Mouse (Mus musculus): Measurements from ENCODE around the gene Gpd1l.

Gene Gpd1l

DNA sequence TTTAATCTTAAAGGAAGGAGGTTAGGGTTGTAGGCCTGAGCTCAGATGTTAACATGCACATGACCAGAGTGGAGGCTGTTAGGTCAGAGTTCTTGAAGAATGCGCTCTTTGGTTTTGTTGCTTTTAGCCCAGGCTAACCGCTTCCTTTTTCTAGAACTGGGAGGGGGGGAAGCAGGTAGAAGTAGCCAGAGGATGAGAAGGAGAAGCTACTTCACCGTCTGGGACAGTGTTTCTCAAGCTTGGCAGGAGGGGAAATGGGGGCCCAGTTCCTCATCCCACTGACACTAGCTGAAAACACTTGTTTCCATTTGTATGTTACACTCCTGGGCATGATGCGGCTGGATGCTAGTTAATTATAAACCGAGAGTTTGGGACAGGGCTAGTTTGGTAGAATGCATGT lies 8.2 kb downstream of the Gpd1l start:
- no peak for DNase-seq

DNA sequence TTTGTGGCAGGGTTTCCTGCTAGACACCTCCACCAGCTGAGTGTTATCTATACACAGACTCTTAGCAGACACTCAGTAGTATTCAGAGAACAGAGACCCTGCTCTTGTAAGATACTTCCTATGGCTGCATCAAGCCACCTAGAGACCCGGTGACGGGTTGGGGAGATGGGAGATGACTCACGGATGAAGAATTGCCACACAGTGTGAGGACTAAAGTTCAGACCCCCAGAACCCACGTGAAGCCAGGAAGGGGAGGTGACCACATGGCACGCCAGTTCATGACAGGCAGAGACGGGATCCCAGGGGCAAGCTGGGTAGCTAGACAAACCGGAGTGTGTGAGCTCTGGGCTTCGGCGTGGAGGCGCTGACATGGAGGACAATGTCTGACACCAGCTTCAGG lies 8.7 kb downstream of the Gpd1l start:
- no peak for DNase-seq

DNA sequence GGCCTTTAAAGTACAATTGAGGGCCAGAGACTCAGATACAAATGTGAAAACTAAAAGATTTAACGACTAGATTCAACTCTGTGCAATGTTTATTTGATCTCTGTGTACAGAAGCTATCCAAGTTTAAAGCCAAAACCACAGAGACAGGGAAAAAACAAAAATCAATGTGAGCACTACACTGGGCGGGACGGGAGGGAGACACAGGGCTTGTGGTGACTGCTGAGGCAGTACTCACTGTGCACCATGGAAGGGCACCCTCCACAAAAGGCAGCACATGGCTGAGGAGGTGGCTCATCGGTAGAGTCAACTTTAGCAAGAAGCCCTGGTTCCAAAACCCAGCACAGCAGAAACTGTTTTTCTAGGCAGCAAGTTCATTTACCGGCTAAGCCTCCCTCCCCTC lies 9.3 kb downstream of the Gpd1l start:
- no peak for DNase-seq

DNA sequence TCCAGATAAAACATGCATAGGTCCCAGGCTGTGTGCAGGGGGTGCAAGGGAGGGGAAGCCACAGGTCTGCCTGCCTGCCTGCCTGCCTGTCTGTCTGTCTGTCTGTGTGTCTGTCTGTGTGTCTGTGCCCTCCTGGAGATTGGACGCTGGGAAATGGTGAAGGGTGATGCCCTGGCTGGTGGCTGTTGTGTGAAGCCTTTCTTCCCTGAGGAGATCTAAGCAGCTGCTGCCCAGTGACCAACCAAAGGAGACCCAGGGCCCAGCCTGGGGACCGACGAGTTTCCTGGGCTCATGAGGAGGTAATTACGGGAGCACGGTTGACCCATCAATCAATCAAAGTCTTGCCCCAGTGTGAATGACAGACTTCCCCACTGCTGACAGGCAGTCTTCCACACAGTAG lies 11.6 kb downstream of the Gpd1l start:
- DNase-seq, result no peak

DNA sequence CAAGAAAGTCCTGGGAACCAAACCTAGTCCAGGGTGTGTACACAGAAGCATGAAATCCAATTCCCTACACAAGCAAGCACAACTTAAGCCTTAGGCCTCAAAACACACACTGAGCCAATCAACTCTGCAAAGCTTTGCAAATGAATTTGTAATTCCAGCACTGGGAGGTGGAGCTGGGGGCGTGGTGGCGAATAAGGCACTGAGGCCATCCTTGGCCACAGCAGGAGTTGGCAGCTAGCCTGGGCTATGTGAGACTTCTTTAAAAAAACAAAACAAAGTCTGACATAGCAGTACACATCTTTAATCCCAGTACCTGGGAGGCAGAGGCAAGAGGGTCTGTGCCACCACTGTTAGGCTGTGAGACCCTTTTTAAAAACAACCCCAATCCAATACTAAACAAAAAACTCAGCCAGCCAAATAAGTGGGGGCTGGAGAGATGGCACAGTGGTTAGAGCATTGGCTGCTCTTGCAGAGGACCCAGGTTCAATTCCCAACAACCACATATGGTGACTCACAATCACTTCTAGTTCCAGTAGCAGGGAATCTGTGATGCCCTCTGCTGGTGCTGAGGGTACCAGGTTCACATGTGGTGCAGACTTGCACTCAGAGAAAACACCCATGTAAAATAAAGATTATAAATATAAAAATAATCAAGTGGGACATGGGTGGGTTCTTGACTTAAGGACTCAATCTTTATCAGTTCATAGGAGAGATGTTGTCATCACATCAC lies 12.3 kb downstream of the Gpd1l start:
- DNase-seq, result peak; percentile 37 to 64

DNA sequence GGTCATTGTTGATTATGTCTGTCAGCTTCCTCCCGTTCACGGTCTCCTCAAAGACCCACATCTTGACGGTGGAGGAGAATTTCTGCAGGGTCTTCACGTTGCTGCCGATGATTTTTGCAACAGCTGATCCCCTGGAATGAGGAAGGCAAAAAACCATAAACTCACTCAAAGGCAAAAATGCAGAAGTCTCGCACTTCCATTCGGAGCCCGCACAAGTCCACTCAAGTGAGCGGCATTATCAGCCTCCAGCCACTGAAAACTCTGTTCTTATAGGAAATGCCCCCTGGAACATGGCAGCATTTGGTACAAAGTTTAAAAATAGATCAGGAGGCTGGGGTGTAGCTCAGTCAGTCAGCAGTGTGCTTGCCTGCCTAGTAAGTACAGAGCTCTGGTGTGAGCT lies 13.2 kb downstream of the Gpd1l start:
- no peak for DNase-seq

DNA sequence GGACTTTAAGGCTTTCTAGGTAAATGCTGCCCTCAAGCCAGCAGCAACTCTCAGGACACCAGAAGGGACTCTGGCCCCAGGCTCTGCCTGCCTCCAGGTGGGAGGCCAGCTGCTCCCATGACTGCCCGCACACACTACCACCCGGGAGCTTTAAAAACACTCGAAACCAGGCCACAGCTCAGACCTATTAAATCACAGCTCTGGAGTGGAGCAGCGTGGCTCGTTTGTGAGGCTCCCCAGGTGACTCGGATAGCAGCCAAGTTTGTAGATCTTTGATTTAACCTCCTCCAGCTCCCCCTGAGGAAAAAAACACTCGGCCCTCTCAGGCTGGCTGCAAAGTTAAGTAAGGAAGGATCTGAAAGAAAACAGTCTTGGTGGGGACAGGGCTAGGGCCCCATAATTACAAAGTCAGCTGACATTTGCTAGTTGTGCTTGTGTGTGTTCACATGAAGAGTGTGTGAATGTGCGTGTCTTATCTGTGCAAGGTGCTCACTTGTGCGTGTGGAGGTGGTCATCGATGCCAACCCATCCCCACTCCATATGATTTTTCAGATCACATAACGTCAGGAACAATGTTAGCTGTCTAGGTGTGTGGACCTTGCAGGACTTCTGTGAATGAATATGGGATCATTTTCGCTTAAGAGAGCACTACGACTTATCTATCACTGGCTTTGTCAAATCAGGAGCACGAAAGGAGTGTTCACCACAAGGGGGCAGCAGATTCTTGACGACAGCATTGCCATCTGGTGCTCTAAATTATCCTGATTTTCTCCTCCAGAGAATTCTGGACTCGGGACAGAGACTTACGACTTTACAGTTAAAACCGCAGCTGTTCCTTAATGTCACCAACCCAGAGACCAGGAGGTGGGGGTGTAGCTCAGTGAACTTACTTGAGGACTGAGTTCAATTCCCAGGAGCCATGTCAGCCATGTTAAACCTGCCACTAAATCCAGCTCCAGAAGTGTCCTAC lies 20.8 kb downstream of the Gpd1l start:
- peak; percentile 82 to 93 for DNase-seq

DNA sequence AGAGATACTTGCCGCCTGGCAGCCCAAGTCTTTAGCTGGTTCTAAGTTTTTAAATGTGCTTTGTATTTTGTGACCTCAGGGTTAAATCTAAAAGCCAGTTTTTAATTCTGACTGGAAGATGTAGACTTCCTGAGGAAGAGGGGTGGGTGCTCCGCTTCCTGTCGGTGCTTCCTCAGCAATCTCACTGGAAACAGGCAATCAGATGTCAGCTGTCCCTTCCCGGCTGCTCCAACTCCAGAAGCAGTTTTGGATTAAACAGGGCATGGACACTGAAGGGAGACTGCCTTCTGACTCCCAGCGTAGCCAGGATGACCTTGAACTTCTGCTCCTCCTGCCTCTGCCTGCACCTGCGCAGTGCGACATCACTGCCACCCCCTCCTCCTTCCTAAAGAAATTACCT lies 26.3 kb downstream of the Gpd1l start:
- DNase-seq, result peak; percentile 46 to 65

DNA sequence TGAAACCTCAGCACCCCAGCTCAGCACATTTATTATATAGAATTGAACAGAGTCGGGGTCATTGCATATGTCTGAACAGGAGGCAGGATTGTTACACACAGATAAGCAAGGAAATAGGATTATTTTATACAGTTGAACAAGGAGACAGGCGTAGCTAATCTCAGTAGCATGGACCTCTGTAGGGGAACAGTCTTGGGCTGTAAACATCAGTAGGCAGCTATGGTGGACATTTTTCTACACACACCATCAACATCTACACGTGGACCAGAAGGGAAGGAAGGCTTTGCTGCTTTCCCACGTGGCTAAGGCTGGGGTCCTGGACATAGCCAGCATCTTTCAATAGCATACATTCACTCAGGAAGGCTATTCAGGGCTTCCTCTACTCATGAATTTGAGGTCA lies 37.9 kb downstream of the Gpd1l start:
- DNase-seq, result no peak

DNA sequence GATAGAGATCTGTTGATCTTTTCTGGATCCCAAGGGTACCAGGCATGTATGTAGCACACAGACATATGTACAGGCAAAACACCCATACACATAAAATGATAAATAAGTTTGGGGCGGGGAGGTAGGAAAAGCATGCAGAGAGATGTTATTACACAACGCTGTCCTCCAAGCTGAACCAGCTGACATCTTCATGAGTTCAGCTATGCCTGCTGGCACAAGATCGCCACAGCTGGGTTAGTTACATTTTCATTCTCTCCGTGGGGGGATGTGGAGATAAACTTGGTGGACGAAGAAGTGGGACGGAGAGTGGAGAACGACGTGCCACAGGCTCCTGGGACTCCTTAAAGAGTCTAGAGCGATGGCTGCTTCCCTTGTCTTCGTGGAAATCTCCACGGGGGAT lies 40.8 kb downstream of the Gpd1l start:
- DNase-seq, result no peak

DNA sequence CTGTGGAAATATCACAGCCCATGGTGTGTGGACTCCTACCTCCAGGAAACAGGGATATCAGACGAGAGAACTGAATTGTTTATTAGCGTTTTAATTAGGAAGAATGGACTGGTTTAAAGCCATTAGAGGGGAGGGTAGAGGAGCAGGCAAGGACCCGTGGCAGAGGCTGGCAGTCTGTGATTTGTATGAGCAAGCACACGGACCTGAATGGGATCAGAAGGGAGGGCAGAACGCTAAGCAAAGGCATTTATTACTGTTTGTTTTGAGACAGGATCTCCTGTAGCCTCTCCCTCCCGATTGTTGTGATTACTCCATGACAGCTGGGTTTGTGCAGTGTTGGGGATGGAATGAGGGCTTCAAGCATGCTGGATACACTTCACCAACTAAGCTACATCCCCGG lies 43.4 kb downstream of the Gpd1l start:
- DNase-seq, result no peak

DNA sequence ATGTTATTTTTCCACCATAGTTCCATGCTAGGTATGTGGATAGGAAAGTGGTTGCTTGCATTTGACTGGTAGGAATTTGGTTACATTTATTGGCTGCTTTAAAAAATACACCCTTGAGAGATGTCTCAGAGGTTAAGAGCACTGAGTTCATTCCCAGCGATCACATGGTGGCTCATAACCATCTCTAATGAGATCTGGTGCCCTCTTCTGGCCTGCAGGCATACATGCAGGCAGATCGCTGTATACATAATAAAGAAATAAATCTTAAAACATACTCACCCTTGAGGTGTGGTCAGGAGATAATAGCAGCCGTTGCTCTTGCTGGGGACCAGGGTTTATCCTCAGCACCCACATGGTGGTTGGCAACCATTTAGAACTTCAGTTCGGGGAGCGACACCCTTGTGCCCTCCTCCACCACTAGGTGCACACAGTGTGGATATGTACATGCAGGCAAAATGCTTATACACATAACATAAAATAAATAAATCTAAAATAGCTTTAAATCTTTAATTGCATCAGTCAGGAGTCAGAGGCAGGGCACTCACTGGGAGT lies 44.9 kb downstream of the Gpd1l start:
- DNase-seq, result no peak

DNA sequence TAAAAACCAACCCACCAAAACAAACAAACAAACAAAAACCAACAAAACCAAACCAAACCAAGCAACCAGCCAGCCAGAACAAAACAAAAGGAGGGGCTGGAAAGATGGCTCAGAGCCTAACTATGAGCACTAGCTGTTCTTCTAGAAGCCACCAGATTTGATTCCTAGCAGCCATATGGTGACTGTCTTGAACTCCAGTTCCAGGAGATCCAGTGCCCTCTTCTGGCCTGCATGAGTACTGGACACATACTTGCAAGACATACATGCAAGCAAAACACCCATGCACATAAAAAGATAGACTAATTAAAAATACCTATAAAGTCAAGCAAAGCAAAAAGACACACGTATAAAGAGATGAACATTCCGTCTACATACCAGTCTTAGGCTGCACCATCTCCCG lies 46.1 kb downstream of the Gpd1l start:
- DNase-seq, result peak; percentile 50 to 74

DNA sequence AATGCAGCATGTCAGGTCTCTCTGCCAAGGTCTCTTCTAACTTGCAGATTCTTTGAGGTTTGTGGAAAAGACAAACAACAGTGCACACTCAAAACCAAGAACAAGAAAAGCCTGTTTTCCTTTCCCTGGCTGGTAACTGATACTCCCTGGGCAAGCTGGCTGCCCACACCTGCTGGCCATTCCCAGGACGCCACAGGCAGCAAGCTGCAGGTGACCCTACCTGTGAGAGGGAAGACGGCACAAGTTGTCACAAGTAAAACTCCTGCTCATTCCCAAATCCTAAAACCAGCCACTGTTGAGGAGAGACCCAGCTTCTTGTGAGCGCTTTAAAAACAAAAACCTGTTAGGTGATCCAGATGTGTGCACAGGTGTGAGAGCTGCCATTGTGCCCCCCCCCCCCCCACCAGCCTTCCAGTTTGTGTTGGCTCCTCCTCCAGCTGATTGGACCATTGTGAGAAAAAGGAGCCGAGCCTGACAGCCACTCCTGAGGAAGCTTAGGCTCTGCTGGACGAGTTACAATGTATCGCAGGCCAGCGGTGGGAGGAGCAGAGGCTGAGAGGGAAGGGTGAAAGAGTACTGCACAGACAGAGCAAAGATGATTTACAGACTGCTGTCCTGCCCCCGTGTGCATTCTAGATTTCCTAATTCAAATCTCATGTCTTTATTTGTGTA lies 47.7 kb downstream of the Gpd1l start:
- DNase-seq, result no peak

DNA sequence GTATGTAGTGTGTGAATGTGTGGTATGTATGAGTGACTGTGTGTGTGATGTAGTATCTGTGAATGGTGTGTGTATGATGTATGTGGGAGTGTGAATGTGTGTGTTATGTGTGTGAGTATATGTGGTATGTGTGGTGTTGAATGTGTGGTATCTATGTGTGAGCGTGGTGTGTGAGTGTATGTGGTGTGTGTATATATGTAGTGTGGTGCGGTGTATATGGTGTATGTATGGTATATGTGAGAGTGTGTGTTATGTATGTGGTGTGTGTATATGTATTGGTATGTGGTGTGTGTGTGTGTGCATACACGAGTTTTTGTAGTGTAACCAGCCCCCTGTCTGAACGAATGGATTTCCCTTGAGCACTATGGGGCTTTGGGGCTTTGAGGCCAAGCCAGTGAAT lies 48.2 kb downstream of the Gpd1l start:
- DNase-seq, result no peak

DNA sequence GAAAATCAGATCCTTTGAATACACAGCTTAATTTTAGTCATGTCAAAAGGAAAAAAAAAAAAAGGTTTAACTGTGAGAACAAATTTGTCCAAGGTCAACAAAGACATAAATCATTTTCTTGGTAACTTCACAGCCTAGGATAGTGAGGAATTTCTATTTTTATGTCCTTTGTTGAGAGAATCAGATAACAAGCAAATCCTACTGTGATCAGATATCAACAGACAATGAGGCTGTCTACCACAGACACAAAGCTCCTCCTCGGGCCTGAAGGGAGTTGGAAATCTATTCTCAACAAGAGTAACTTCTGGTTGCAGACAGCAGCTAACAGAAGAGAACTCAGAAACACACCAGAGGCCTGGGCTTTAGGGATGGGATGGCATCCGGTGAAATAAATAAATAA lies 51.8 kb downstream of the Gpd1l start:
- DNase-seq, result peak in 1 of 2 experiments; percentile 20

DNA sequence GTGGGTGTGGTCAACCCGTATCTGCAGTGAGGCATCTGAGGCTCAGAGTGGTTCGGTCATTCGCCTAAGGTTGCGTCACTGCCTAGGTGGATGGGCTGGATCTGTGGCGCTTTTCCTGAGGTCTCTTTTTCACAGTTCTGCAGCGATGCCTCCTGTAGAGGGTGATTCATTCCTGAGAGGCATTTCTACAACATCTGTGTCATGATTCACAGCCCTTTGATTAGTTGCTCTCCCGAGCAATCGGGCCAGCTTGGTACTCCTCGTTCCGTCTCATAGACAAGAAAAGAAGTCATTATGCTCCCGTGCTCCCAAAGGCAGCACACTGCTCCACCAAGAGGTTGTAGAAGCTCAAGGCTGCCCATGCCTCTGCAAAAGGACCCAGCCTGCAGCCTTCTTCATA lies 78.5 kb downstream of the Gpd1l start:
- peak; percentile 27 to 43 for DNase-seq

DNA sequence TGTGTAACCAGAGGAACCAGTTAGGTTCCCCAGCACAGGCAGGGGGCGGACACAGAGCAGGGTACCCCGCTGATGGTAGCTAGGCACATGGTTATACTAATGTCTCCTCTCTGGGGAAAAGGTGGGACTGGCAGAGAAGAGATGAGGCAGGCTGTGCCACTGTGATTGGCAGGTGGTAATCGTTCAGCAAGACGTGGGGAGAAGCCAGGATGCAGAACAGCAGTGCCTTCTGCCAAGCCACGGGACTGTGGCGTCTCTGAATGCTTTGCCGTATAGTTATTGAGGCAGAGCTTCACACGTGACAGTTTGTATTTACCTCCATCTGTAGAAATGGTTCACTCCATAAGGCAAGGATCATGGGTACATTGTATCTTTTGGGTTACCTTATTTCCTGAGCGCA lies 79.1 kb downstream of the Gpd1l start:
- DNase-seq, result no peak

DNA sequence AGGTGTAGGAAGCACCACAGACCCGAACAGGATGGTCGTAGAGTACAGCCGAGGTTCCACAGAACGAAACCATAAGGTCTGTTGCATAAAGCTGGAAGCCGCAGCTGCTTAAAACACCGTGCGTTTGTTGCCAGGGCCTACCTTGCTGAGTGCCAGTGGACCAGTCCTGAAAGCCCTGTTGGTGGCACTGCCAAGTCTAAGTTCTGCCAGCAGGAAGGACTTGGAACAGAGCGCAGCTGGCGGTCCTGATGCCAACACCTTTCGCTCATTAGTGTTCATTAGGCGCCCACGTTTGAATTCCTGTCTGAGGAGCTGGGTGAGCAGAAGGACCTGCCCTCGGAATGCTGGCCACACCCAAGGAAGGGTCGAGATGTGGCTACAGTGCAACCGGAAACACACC lies 80.5 kb downstream of the Gpd1l start:
- DNase-seq, result no peak

DNA sequence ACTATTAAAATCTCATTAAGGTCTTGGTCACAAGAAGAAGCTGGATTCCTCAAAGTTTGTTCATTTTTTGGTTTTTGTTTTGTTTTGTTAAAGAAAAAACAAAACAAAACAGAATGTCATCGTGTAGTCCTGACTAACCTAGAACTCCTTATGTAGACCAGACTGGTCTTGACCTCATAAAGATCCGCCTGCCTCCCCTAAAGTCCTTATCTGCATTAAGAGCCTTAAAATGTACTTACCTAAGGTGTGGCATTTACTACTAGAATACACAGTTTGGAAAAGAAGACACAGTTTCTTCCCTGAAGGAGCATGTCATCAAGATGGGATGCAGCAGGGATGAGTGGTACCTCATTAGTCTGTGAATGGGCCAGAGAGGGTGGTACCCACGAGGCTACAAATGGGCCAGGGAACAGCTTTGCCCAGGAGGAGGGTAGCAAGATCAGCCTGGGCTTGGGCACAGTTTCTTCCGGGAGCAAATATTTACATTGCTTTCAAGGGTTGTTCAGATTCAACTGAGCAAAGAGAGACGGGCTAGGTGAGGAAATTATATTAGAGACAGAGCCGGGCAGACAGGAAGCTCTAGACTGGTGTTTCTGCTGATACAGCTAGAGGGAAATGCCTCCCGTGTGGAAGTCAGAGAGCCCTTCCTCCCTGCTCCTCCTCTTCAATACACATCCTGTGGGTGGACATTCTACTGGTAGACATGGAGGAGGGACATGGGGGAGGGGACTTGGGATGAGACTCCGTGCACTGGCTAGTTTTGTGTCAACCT lies 82.2 kb downstream of the Gpd1l start:
- peak; percentile 27 to 42 for DNase-seq

Data from kidney, postnatal 36 days (tissue).